Mouse (Mus musculus): ENCODE data around the gene Rab7. TPM values are rescaled to one million over a fixed set of nuclear protein-coding genes. Genes with fewer than 3 reads are reported as not detected.

Gene Rab7
- polyA plus RNA-seq (2015; fragmentation: Nextera tagmentation; extraction: Ambion mirVana): 344 and 347 TPM in 2 replicates

DNA sequence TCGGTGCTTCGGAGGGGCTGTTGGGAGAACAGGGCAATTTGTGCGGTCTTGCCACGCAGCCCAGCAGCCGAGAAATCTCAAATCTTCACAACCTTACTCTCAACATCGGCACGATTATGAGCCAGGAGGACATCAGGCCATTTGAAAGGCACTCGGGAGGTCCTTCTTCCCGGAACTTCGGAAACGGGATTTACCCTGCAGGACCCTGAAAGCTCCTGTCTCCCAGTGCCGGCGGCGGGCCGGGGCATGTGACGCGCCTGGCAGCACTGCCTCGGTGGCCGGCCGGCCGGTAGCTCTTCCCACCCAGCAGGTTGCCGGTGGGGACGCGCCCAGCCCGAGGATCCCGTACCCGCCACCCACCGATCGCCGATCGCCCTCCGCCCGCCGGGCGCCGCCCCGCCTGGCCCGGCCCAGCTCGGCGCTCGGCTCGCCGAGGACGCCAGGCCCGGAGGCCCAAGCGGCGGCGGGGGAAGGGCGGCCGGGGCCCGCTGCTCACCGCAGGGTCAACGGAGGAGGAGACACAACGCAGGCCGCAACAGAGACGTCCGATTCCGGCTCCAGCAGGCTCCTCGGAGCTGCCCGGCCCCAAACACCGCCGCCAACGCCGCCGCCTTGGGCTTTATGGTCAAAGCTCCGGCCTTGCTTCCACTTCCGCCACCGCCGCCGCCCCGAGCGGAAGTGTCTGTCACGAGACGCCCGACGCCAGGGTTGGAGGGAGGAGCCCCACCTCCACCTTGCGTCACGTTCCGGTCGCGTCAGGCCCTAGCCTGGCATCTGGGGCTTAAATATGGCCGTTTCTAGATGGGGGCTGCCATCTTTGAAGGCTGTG, at the start of gene Rab7:
Rab7 (minus strand) TSS at position 694 of the 829 bp plus-strand sequence.
- Histone ChIP-seq H3K27ac (peak within 1 kb of the TSS; percentile 89), H3K27me3 (replicated peaks) (0 out of 2 replicates have a peak, but pooled peaks cover 14% of the 10 kb centered on the region), H3K36me3 (replicated peaks) (0 out of 2 replicates have a peak, but pooled peaks cover 2% of the 10 kb centered on the region), H3K4me2 (peak within 1 kb of the TSS; percentile 94), H3K9me3 (no peaks in the 10 kb centered on the region), H3K9ac (peak within 1 kb of the TSS; percentile 93), H3K4me3 (peak within 1 kb of the TSS; percentile 93), H3K4me1 (peaks cover 34% of the 10 kb centered on the region)
- WGBS: under 1% methylated on average over 82 of the region's 82 CpGs
- peak; percentile 99 for ATAC-seq (replicated peaks)

DNA sequence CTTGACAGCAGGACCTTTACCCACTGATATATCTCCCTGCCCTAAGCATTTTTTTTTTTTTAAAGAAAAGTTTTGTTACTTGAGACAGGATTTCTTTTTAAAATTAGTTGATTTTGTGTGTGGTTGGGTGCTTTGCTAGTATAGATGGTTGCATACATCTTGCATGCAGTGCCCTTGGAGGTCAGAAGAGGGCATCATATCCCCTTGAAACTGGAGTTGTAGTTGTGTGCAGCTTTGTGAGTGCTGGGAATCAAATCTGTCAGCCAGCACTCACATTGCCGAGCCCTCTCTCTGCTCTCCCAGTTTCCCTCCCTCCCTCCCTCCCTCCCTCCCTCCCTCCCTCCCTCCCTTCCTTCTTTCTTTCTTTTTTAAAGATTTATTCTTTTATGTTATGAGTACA, 43.9 kb upstream of the Rab7 start:
- peaks cover 39% of the 10 kb centered on the region for H3K36me3 ChIP-seq (replicated peaks)
- H3K27me3 ChIP-seq (replicated peaks): no peaks in the 10 kb centered on the region
- ATAC-seq (replicated peaks): no peak
- peaks cover 27% of the 10 kb centered on the region for H3K4me1 ChIP-seq
- no peak overlapping the region for H3K9ac ChIP-seq
- no peak overlapping the region for H3K4me3 ChIP-seq
- 60% methylated on average over 1 of the region's 1 CpGs for WGBS
- H3K27ac ChIP-seq: no peak overlapping the region
- no peak overlapping the region for H3K4me2 ChIP-seq
- H3K9me3 ChIP-seq: no peaks in the 10 kb centered on the region

DNA sequence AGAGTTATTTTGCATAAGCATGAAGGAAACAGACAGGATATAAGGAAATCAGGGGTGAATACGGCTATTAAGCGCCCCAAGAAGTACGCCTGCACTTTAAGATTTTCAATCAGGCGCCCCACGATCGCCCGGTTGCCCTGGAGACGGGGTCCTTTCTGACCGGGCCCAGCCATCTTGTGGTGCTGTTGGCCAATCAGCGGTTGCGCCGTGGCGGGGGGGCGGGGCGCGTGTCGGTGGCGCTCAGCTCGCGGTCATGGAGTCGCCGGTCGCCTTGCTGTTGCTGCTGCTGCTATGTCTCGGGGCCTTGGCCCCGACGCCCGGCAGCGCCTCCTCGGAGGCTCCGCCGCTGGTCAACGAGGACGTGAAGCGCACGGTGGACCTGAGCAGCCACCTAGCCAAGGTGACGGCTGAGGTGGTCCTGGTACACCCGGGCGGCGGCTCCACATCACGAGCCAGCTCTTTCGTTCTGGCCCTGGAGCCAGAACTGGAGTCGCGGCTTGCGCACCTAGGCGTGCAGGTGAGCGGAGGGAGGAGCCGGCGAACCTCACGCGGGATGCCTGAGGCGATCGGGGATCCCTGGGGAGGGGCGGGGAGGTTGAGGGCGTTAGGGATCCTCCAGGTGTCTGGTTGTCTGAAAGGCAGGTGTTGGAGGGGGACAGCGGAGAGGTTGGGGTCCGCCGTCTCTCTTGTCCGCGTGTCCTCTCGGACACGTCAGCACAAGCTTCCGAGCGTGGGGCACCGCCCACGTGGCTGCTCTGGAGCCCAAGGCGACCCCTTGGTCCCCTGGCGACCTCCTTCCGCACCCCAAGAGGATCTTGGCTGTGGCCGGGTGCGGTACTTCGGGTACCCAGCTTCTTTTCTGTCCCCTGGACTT, 39.4 kb upstream of the Rab7 start, which contains the start of gene Rpn1:
Rpn1 (plus strand) TSS at position 205 of the 874 bp plus-strand sequence.
- Histone ChIP-seq H3K36me3 (replicated peaks) (0 out of 2 replicates have a peak, but pooled peaks cover 5% of the 10 kb centered on the region), H3K4me1 (peaks cover 30% of the 10 kb centered on the region), H3K27ac (peak within 1 kb of the TSS; percentile 87), H3K9ac (peak within 1 kb of the TSS; percentile 97), H3K9me3 (no peaks in the 10 kb centered on the region), H3K27me3 (replicated peaks) (no peaks in the 10 kb centered on the region), H3K4me2 (peak within 1 kb of the TSS; percentile 91), H3K4me3 (peak within 1 kb of the TSS; percentile 97)
- peak; percentile 98 for ATAC-seq (replicated peaks)
- WGBS: 0% methylated on average over 71 of the region's 71 CpGs

DNA sequence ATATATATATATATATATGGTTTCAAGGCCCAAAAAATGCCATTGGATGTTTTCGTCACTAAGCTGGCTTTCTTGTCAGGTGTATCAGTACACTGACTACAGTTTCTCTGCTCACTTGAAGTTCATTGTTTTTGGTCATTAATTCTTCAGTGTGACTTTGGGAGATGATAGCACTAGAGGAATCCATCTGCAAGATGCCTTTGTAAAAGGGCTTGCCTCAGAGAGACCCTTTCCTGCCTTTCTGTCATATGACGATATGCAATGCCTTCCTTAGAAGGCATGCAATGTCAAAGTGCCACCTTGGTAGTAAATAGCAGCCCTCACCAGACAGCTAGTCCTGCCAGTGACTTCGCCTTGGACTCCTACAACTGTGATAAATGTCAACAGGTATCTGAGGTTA, 38.6 kb upstream of the Rab7 start:
- Histone ChIP-seq H3K4me3 (peak overlapping the region; percentile 97; the same call in 1 of the 2 replicates), H3K4me2 (peak overlapping the region; percentile 91), H3K9ac (no peak overlapping the region), H3K27me3 (replicated peaks) (0 out of 2 replicates have a peak, but pooled peaks cover under 1% of the 10 kb centered on the region), H3K9me3 (no peaks in the 10 kb centered on the region), H3K36me3 (replicated peaks) (0 out of 2 replicates have a peak, but pooled peaks cover 4% of the 10 kb centered on the region), H3K27ac (0 out of 2 replicates have a peak overlapping the region, but pooled peaks have one; percentile 48), H3K4me1 (peaks cover 30% of the 10 kb centered on the region)
- WGBS: 70% methylated on average over 3 of the region's 3 CpGs
- ATAC-seq (replicated peaks): peak; percentile 28

DNA sequence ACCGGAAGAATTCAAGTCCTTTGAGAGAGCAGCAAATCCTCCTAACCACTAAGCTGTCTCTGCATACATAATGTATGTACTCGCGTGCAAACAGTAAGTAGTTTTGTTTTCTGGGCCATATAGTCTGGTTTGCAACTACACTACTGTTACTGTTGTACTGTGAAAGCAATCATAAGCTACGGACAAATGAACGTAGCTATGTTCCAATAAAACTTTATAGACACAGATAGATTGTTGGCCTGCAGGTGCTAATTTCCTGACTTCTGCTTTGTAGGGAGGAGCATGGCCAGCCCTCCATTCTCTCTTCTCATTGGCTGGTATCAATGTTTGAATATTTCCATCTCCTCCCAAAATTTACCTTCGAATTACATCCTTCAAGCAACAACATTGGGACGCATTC, 38.0 kb upstream of the Rab7 start:
- ATAC-seq (replicated peaks): no peak
- H3K4me1 ChIP-seq: peaks cover 30% of the 10 kb centered on the region

DNA sequence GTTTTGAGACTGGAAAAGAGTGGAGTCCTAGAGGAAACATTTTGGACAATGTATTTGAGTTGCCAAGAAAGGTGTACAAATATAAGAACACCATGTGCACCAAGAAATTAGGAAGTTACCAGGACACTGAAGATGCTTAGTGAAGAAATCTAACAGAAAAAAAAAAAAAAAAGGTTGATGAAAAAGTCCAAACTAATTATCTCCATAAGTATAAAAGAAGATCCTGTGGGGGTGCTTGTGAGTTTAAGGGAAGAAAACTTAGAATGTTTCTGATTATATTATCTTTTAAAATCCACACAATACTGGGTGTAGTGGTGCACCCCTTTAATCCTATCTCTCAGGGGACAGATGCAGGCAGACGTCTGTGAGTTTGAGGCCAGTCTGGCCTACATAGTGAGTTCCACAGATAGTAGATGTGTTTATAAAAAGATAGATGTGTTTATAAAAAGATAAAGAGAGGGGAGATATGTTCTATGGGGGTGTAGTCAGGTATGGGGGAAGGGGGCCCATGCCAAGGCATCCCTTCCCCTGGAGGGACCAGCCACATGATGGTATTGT, 31.0 kb upstream of the Rab7 start:
- Histone ChIP-seq H3K4me3 (no peak overlapping the region), H3K9ac (no peak overlapping the region), H3K27ac (0 out of 2 replicates have a peak overlapping the region, but pooled peaks have one; percentile 88), H3K4me1 (0 out of 2 replicates have a peak, but pooled peaks cover 4% of the 10 kb centered on the region), H3K27me3 (replicated peaks) (peaks cover 8% of the 10 kb centered on the region), H3K4me2 (peak overlapping the region; percentile 65), H3K9me3 (no peaks in the 10 kb centered on the region), H3K36me3 (replicated peaks) (no peaks in the 10 kb centered on the region)
- 69% methylated on average over 1 of the region's 1 CpGs for WGBS
- ATAC-seq (replicated peaks): no peak

More for the DNA sequence above, 38.0 kb upstream of the Rab7 start:
- H3K27me3 ChIP-seq (replicated peaks): 0 out of 2 replicates have a peak, but pooled peaks cover 3% of the 10 kb centered on the region
- no peak overlapping the region for H3K9ac ChIP-seq
- H3K27ac ChIP-seq: no peak overlapping the region
- no peaks in the 10 kb centered on the region for H3K36me3 ChIP-seq (replicated peaks)
- WGBS: 79% methylated on average over 7 of the region's 7 CpGs
- no peak overlapping the region for H3K4me2 ChIP-seq
- no peaks in the 10 kb centered on the region for H3K9me3 ChIP-seq
- H3K4me3 ChIP-seq: no peak overlapping the region

DNA sequence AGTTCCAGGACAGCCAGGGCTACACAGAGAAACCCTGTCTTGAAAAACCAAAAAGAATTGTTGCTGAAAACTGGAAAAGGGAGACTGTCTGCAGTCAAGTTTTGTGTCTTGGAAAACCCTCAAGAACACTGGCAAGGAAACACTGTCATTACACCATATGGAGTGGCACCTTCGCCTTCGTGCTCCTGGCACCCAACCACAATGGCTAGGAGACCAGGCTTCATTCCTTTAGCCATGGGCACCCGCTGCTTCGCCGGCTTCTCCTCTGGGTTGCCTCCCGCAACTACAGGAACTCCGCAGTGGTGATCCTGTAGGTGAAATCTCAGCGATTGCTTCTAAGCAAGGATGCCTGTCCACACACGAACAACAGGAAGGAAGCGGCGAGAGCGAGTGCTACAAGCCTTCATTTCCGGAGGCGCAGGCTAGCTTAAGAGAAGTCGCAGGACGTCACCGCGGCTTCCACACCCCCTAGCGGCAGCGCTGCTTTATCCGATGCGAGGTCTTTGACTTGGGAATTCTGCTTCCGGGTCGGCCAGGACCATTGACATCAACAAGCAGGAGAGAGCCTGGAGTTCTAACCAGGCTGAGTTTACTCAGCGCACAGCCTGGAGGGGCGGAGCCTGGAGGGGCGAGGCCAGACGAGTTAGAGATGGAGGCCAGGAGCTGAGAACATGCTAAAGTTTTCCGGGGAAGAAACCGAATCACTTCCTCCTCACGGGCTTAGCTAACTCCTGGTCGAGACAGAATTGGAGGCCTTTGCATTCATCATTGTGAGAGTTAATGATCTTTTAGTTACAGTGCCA, 29.9 kb upstream of the Rab7 start:
- H3K27me3 ChIP-seq (replicated peaks): peaks cover 9% of the 10 kb centered on the region
- H3K27ac ChIP-seq: peak overlapping the region; percentile 88
- H3K4me1 ChIP-seq: 0 out of 2 replicates have a peak, but pooled peaks cover 4% of the 10 kb centered on the region
- WGBS: 3% methylated on average over 32 of the region's 32 CpGs
- peak overlapping the region; percentile 65 for H3K4me2 ChIP-seq
- peak overlapping the region; percentile 45 for H3K4me3 ChIP-seq
- H3K36me3 ChIP-seq (replicated peaks): no peaks in the 10 kb centered on the region
- no peaks in the 10 kb centered on the region for H3K9me3 ChIP-seq
- peak overlapping the region; percentile 49 for H3K9ac ChIP-seq
- ATAC-seq (replicated peaks): peak; percentile 97

DNA sequence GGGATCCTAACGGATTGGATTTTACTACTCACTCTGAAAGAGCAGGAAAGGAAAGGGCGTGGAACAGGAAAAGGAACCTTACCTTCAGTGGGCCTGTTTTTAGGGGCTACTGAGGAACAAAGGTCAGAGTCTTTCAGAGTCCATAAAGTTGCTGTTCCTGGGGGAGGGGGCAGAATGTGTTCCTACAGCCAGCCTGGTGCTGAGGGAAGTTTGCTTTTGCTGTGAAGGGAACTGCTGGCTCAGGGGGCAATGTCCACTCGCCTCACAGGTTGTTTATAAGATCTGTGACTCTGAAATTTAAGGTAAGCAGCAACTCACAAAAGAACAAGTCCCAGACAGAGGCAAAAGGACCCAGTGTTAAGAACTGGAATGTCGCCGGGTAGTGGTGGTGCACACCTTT, 26.1 kb upstream of the Rab7 start:
- ATAC-seq (replicated peaks): no peak
- WGBS: 81% methylated on average over 5 of the region's 5 CpGs
- Histone ChIP-seq H3K9ac (no peak overlapping the region), H3K4me1 (0 out of 2 replicates have a peak, but pooled peaks cover 4% of the 10 kb centered on the region), H3K4me3 (no peak overlapping the region), H3K27me3 (replicated peaks) (peaks cover 3% of the 10 kb centered on the region; the same call in 1 of the 2 replicates), H3K9me3 (no peaks in the 10 kb centered on the region), H3K4me2 (no peak overlapping the region), H3K36me3 (replicated peaks) (no peaks in the 10 kb centered on the region), H3K27ac (no peak overlapping the region)

DNA sequence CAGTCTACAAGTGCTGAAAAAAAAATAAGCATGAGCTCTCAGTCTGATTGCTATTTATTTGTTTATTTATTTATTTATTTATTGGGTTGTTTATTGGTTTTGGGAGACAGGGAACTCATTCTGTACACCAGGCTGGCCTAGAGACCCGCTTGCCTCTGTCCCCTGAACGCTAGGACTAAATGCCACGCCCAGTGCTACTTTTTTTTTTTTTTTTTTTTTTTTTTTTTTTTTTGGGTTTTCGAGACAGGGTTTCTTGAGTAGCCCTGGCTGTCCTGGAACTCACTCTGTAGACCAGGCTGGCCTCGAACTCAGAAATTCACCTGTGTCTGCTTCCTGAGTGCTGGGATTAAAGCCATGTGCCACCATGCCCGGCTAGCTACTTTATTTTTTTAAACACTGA, 25.4 kb upstream of the Rab7 start:
- ATAC-seq (replicated peaks): no peak
- no peaks in the 10 kb centered on the region for H3K9me3 ChIP-seq
- no peak overlapping the region for H3K9ac ChIP-seq
- no peak overlapping the region for H3K27ac ChIP-seq
- H3K4me2 ChIP-seq: no peak overlapping the region
- H3K4me1 ChIP-seq: 0 out of 2 replicates have a peak, but pooled peaks cover 1% of the 10 kb centered on the region
- 76% methylated on average over 6 of the region's 6 CpGs for WGBS
- H3K27me3 ChIP-seq (replicated peaks): peaks cover 3% of the 10 kb centered on the region; the same call in 1 of the 2 replicates
- no peaks in the 10 kb centered on the region for H3K36me3 ChIP-seq (replicated peaks)
- H3K4me3 ChIP-seq: no peak overlapping the region

DNA sequence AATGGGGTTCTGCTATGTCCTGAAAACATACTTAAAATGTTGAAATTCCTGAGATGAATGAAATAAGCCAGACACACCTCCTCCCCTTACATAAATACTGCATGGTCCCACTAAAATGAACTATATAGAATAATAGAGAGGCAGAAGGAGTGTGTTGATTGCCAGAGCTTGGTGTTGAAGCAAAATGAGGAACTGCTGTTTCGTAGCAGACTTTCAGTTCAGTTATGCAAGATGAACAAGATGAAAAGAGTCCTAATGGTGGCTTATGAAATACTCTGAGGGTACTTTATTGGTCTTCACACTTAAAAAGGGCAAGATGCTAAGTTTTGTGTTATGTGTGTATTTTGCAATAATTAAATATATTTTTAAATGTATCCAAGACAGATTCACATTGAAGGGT, 23.7 kb upstream of the Rab7 start:
- Histone ChIP-seq H3K4me3 (no peak overlapping the region), H3K36me3 (replicated peaks) (no peaks in the 10 kb centered on the region), H3K27me3 (replicated peaks) (peaks cover 3% of the 10 kb centered on the region; the same call in 1 of the 2 replicates), H3K9me3 (no peaks in the 10 kb centered on the region), H3K9ac (no peak overlapping the region), H3K27ac (no peak overlapping the region), H3K4me1 (no peaks in the 10 kb centered on the region), H3K4me2 (no peak overlapping the region)
- ATAC-seq (replicated peaks): no peak
- WGBS: 83% methylated on average over 1 of the region's 1 CpGs

DNA sequence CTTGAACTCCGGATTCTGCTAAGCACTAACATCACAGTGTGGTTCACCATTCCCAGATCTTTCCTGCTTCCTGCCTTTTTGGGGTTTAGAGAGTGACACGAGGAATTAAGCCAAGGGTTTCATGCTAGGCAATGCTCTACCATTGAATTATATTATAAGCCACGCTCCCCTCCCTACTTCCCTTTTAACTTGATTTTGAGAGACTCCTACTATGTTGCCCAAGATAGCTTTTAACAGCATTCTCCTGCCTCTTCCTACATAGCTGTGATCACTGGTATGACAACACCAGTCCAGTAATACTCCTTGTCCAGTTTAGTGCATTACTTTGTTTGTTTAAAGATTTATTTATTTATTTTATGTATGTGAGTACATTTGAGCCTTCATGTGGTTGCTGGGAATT, 22.7 kb upstream of the Rab7 start:
- H3K4me2 ChIP-seq: no peak overlapping the region
- no peaks in the 10 kb centered on the region for H3K4me1 ChIP-seq
- H3K36me3 ChIP-seq (replicated peaks): no peaks in the 10 kb centered on the region
- no peak overlapping the region for H3K9ac ChIP-seq
- H3K4me3 ChIP-seq: no peak overlapping the region
- H3K27me3 ChIP-seq (replicated peaks): peaks cover 3% of the 10 kb centered on the region; the same call in 1 of the 2 replicates
- no peak overlapping the region for H3K27ac ChIP-seq
- H3K9me3 ChIP-seq: no peaks in the 10 kb centered on the region
- ATAC-seq (replicated peaks): no peak
- WGBS: 73% methylated on average over 3 of the region's 3 CpGs
